Mouse (Mus musculus) hindbrain, embryonic 13.5 days (tissue): ENCODE measurements around the gene Armt1. TPM values are rescaled to one million over a fixed set of nuclear protein-coding genes. Genes with fewer than 3 reads are reported as not detected.

Experiments used
- ATAC-seq: fragments of 200-750 bp; cut with Nextera tagmentation; 2 replicates; pipeline ENCODE4 v1.8.0; 2017; ENCODE audit warnings: moderate TSS enrichment; ENCODE audit not compliant: low FRiP score
- H3K27ac ChIP-seq: fragments of 300-500 bp; sonication (generic); 2 replicates; pipeline ENCODE4 v1.5.1; 2015; ENCODE audit warnings: inconsistent platforms, mild to moderate bottlenecking, moderate library complexity
- H3K27me3 ChIP-seq: fragments of 300-500 bp; sonication (generic); 2 replicates; pipeline ENCODE4 v1.6.1; 2015; ENCODE audit warnings: mild to moderate bottlenecking, inconsistent platforms
- H3K36me3 ChIP-seq: fragments of 300-500 bp; sonication (generic); 2 replicates; pipeline ENCODE4 v1.6.1; 2015; ENCODE audit warnings: mild to moderate bottlenecking, inconsistent platforms
- H3K4me1 ChIP-seq: fragments of 300-500 bp; sonication (generic); replicated peaks from 2 replicates; pipeline ENCODE4 v1.6.1; 2015; ENCODE audit warnings: inconsistent platforms
- H3K4me2 ChIP-seq: fragments of 300-500 bp; sonication (generic); 2 replicates; pipeline ENCODE4 v1.6.1; 2015; ENCODE audit warnings: inconsistent platforms, mild to moderate bottlenecking, moderate library complexity
- H3K4me3 ChIP-seq: fragments of 300-500 bp; sonication (generic); 2 replicates; pipeline ENCODE4 v1.5.1; 2015; ENCODE audit warnings: mild to moderate bottlenecking, inconsistent platforms
- H3K9ac ChIP-seq: fragments of 300-500 bp; sonication (generic); 2 replicates; pipeline ENCODE4 v1.6.1; 2015; ENCODE audit warnings: mild to moderate bottlenecking, inconsistent platforms
- H3K9me3 ChIP-seq: fragments of 300-500 bp; sonication (generic); 2 replicates; pipeline ENCODE4 v1.6.1; 2016; ENCODE audit warnings: inconsistent platforms
- WGBS: fragments of 180-500 bp; shearing (Covaris S2); methylation state at CpG from one replicate; pipeline ENCODE4 v1.1.7; 2015; 5-methylcytosine and 5-hydroxymethylcytosine counted together
- polyA plus RNA-seq: library from polyadenylated mRNA; unstranded; fragments of >200 nt; fragmentation: Nextera tagmentation; extraction: Ambion mirVana; gene quantifications from 2 replicates; pipeline ENCODE4 v1.2.1, GENCODE M21; 2015

Gene Armt1
- polyA plus RNA-seq, 1 experiment from 2014 or later, result 15.3 TPM

DNA sequence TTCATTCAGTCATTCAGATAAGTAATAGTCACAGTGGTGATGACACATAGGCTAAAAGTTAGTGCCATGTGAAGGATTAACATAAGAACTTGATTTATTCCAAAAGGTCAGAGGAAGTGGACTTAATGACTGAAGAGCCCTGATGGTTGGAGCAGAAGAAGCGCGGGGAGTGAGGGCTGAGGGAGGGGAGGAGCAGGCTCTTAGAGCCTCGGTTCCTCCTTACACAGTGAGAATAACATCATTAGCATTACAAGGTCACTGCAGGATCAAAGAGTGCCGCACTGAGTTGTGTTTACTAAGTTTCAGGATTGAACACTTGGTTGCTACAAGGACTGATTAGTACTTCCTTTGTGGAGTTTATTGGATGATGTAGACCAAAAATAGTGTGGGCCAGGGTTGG lies 60.6 kb downstream of the Armt1 start:
- H3K36me3 ChIP-seq, result no peaks in the 10 kb centered on the region
- no peak for ATAC-seq
- H3K4me1 ChIP-seq, result no peaks in the 10 kb centered on the region
- H3K27ac ChIP-seq, result no peak overlapping the region
- no peak overlapping the region for H3K4me3 ChIP-seq
- H3K4me2 ChIP-seq, result no peak overlapping the region
- H3K9me3 ChIP-seq, result no peaks in the 10 kb centered on the region
- no peak overlapping the region for H3K9ac ChIP-seq
- 6% methylated on average over 4 of the region's 4 CpGs for WGBS
- no peaks in the 10 kb centered on the region for H3K27me3 ChIP-seq

DNA sequence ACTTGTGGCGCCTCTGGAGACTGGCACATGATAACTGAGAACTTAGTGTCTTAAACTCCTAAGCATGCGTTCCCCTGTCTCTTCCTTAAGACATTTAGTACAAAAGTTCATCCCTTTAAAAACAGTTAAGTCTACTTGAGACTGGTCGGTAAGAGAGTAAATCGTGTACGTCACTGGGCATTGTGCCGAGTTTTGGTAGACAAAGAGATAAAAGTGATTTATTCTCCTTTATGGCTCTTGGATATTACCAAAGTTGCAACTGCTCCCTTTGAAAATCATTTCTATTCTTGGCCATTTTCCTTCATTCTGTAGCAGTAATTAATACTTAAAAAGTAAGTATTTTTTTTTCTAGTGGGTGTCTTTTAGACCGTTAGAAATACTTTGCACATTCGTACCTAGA lies 71.0 kb downstream of the Armt1 start:
- no peak overlapping the region for H3K27ac ChIP-seq
- H3K27me3 ChIP-seq, result no peaks in the 10 kb centered on the region

More for the DNA sequence above, 71.0 kb downstream of the Armt1 start:
- 94% methylated on average over 8 of the region's 8 CpGs for WGBS
- Histone ChIP-seq H3K4me3 (no peak overlapping the region), H3K4me2 (no peak overlapping the region), H3K9me3 (no peaks in the 10 kb centered on the region), H3K36me3 (no peaks in the 10 kb centered on the region), H3K9ac (no peak overlapping the region), H3K4me1 (no peaks in the 10 kb centered on the region)
- ATAC-seq, result no peak

Other genes with a start within 250 kb of the Armt1 start
- 47.8 and 50.5 TPM in 2 replicates for gene Akap12, start 166.1 kb upstream of the Armt1 start, polyA plus RNA-seq
- gene Zbtb2, start 44.4 kb upstream of the Armt1 start, polyA plus RNA-seq, result 15.7 and 16.0 TPM in 2 replicates
- gene Rmnd1, start 79 bp upstream of the Armt1 start, polyA plus RNA-seq, result 47.9 and 50.5 TPM in 2 replicates
- 0.23 and 0.55 TPM in 2 replicates for gene Ccdc170, start 50.0 kb downstream of the Armt1 start, polyA plus RNA-seq
- 0.10 and 0.16 TPM in 2 replicates for gene Esr1, start 179.1 kb downstream of the Armt1 start, polyA plus RNA-seq